Mouse (Mus musculus) hindbrain, postnatal 0 days (tissue): ENCODE measurements around the gene Pop7. TPM values are rescaled to one million over a fixed set of nuclear protein-coding genes. Genes with fewer than 3 reads are reported as not detected.

Experiments used
- ATAC-seq: fragments of 200-750 bp; cut with Nextera tagmentation; 2 replicates; pipeline ENCODE4 v1.8.0; 2017; ENCODE audit warnings: mild to moderate bottlenecking, moderate TSS enrichment, moderate library complexity
- DNase-seq: peaks from one replicate; pipeline ENCODE4 v3.0.0-alpha.2; 2015; ENCODE audit warnings: low spot score
- H3K27ac ChIP-seq: fragments of 300-500 bp; sonication (generic); 2 replicates; pipeline ENCODE4 v1.5.1; 2014; ENCODE audit warnings: mild to moderate bottlenecking
- H3K27me3 ChIP-seq: fragments of 300-500 bp; sonication (generic); 2 replicates; pipeline ENCODE4 v1.6.1; 2014; ENCODE audit warnings: low read length, mixed read lengths; ENCODE audit not compliant: insufficient read depth
- H3K36me3 ChIP-seq: fragments of 300-500 bp; sonication (generic); 2 replicates; pipeline ENCODE4 v1.6.1; 2014; ENCODE audit warnings: low read length, mixed read lengths; ENCODE audit not compliant: insufficient read depth
- H3K4me1 ChIP-seq: fragments of 300-500 bp; sonication (generic); 2 replicates; pipeline ENCODE4 v1.6.1; 2014; ENCODE audit warnings: antibody characterized with exemption, low read length, mixed read lengths; ENCODE audit not compliant: insufficient read depth
- H3K4me2 ChIP-seq: fragments of 300-500 bp; sonication (generic); 2 replicates; pipeline ENCODE4 v1.6.1; 2014; ENCODE audit warnings: low read depth, mild to moderate bottlenecking, low read length, moderate library complexity, mixed read lengths
- H3K4me3 ChIP-seq: fragments of 300-500 bp; sonication (generic); 2 replicates; pipeline ENCODE4 v1.5.1; 2014; ENCODE audit warnings: low read length
- H3K9ac ChIP-seq: fragments of 300-500 bp; sonication (generic); replicated peaks from 2 replicates; pipeline ENCODE4 v1.6.1; 2014; ENCODE audit warnings: mild to moderate bottlenecking, low read length, moderate library complexity, mixed read lengths
- H3K9me3 ChIP-seq: fragments of 300-500 bp; sonication (generic); 2 replicates; pipeline ENCODE4 v1.6.1; 2016; ENCODE audit warnings: low read length, mixed read lengths
- CTCF ChIP-seq: IDR thresholded peaks from 2 replicates; pipeline ENCODE4 v1.5.1; 2016; ENCODE audit warnings: antibody characterized with exemption, control low read depth, low read depth
- WGBS: fragments of 180-500 bp; shearing (Covaris S2); extraction: QIAGEN DNeasy Blood & Tissue Kit; methylation state at CpG from one replicate; pipeline ENCODE4 v1.1.7; 2014; 5-methylcytosine and 5-hydroxymethylcytosine counted together
- polyA plus RNA-seq: library from polyadenylated mRNA; unstranded; fragments of >200 nt; fragmentation: Nextera tagmentation; extraction: Ambion mirVana; gene quantifications from 2 replicates; pipeline ENCODE4 v1.2.1, GENCODE M21; 2015
- total RNA-seq: library from RNA; depleted of rRNA; stranded (reverse); fragments of >200 nt; gene quantifications from 2 replicates; pipeline ENCODE4 v1.2.3, GENCODE M21; 2014; rRNA removed

Gene Pop7
- total RNA-seq (62.1 and 83.5 TPM in 2 replicates), polyA plus RNA-seq (82.2 and 85.3 TPM in 2 replicates)

DNA sequence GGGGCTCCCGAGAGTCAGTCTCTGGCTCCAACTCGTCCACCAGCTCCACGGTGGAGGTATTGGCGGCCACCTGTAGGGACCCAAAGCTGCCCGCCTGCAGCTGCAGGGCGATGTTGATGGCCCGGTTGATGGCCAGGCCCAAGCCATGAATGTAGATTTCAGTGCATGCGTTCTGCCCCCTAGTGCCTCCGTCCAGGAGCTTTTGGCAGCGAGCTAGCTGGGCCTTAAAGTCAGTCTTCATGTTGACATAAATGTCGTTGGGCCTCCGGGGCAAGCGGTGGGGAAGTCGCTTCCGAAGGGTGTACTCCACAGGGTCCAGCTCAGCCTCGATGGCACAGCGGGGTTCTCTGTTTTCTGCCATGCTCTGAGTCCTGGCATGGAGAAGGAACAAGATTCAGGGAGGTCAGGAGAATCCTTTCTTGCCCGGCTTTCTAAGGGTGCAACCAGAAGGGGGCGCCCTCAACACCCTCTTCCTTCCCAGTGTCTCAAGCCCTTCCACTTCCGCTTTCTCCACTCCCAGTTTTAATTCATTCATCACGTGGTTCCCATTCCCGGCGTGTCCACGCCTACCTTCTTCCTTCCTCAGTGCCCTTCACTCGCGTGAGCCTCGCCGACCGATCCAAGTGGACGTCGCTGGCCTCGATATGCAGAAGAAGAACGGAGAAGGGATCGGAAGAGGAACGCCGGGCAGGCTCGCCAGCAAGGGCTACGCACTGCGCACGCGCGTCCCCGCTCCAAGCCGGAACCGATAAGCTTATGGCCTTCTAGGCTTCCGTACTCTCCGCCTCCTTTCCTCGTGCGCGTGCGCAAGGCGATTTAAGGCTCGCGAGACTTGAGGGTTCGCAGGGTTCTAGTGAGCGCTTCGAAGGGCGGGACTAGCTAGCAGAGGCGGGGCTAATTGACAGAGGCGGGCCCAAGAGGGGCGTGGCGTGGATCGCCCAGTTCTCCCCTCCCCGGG, at the start of gene Pop7:
Gene Pop7, minus strand, starts transcription at position 810 of the 958 bp plus-strand sequence.
- H3K27ac ChIP-seq, result peak within 1 kb of the TSS; percentile 97
- H3K4me3 ChIP-seq, result peak within 1 kb of the TSS; percentile 55
- no peaks in the 10 kb centered on the region; the same call in 1 of the 2 replicates for H3K36me3 ChIP-seq
- peak; percentile 100 for DNase-seq
- no peaks in the 10 kb centered on the region for H3K27me3 ChIP-seq
- peak; percentile 88 for TF ChIP-seq CTCF
- no peaks in the 10 kb centered on the region for H3K9me3 ChIP-seq
- 1% methylated on average over 61 of the region's 64 CpGs for WGBS
- peak; percentile 97 for ATAC-seq
- peak within 1 kb of the TSS; percentile 79 for H3K4me2 ChIP-seq
- H3K9ac ChIP-seq, result peak within 1 kb of the TSS; percentile 75
- peaks cover 14% of the 10 kb centered on the region for H3K4me1 ChIP-seq

- Histone ChIP-seq H3K9me3 (no peaks in the 10 kb centered on the region), H3K4me1 (no peaks in the 10 kb centered on the region), H3K27me3 (no peaks in the 10 kb centered on the region), H3K4me2 (no peak overlapping the region), H3K9ac (no peak overlapping the region), H3K36me3 (no peaks in the 10 kb centered on the region), H3K4me3 (no peak overlapping the region), H3K27ac (no peak overlapping the region)
- peak; percentile 56 for TF ChIP-seq CTCF
- 78% methylated on average over 5 of the region's 5 CpGs for WGBS
- ATAC-seq, result no peak
- DNase-seq, result peak; percentile 38
These were observed 48.8 kb upstream of the Pop7 start for GRCm38 (mm10) chr5:137551119-137551518.

DNA sequence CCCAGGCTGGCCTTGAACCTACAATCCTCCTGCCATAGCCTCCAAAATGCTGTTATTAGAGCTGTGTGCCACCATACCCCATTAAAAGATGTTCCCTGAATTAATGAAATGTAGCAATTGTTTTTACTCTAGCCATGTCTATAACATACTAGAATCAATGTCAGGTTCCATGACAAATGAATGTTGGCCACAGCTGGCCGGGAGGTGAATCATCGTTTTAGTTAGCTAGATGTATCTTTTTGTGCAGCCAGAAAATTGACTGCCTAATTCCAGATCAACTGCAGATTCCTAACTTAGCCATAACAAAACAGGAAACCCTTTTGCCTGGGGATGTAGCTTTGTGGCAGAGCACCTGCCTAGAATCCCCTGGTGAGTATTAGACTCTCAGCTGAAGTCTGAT, 47.5 kb upstream of the Pop7 start:
- no peak overlapping the region for H3K27ac ChIP-seq
- H3K4me3 ChIP-seq, result no peak overlapping the region
- no peak overlapping the region for H3K4me2 ChIP-seq
- no peak overlapping the region for H3K9ac ChIP-seq
- H3K4me1 ChIP-seq, result no peaks in the 10 kb centered on the region
- DNase-seq (no peak), ATAC-seq (no peak)
- H3K36me3 ChIP-seq, result no peaks in the 10 kb centered on the region
- no peaks in the 10 kb centered on the region for H3K27me3 ChIP-seq
- TF ChIP-seq CTCF, result no peak
- no peaks in the 10 kb centered on the region for H3K9me3 ChIP-seq
- WGBS, result 85% methylated on average over 2 of the region's 2 CpGs

DNA sequence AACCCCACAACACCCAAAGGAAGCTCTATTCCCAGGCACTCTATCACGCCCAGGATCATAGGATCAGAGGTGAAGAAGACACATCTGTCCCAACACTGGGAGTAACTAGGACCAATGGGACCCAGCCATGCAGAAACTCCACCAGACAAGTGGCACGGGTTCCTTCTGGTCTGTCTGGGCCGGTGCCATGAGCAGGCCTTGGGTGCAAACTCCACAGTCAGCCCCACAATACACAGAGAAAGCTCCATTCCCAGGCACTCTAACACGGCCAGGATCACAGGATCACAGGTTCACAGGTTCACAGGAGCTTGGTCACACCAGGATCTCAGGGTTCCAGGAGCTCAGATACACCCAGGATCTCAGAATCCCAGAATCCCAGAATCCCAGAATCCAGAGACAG, 43.3 kb upstream of the Pop7 start:
- no peaks in the 10 kb centered on the region for H3K36me3 ChIP-seq
- H3K27ac ChIP-seq, result no peak overlapping the region
- no peaks in the 10 kb centered on the region for H3K9me3 ChIP-seq
- no peak overlapping the region for H3K4me3 ChIP-seq
- no peak overlapping the region for H3K9ac ChIP-seq
- 60% methylated on average over 4 of the region's 4 CpGs for WGBS
- H3K27me3 ChIP-seq, result no peaks in the 10 kb centered on the region
- H3K4me2 ChIP-seq, result no peak overlapping the region
- no peak for ATAC-seq
- DNase-seq, result no peak
- TF ChIP-seq CTCF, result no peak
- no peaks in the 10 kb centered on the region for H3K4me1 ChIP-seq

DNA sequence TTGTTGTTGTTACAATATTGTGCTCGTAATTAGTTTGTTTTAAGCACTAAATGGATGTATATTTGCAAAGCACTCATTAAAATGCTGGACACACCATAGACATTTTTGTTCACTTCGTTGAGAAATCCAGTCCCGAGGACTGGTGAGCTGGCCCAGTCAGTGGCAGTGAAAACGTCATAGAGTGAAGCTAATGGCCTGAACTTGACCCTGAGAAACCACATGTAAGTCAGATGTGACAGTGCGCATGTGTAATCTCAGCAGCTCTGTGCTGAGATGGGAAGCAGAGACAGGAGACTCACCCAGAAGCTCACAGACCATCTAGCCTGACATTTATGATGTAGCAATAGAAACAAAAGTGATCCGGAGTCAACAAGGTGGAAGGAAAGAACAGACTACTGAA, 42.6 kb upstream of the Pop7 start:
- no peak for DNase-seq
- no peaks in the 10 kb centered on the region for H3K27me3 ChIP-seq
- WGBS, result 63% methylated on average over 6 of the region's 6 CpGs
- no peak overlapping the region for H3K9ac ChIP-seq
- no peak for TF ChIP-seq CTCF
- no peaks in the 10 kb centered on the region for H3K4me1 ChIP-seq
- no peak overlapping the region for H3K4me2 ChIP-seq
- ATAC-seq, result no peak
- no peaks in the 10 kb centered on the region for H3K36me3 ChIP-seq
- no peaks in the 10 kb centered on the region for H3K9me3 ChIP-seq
- no peak overlapping the region for H3K27ac ChIP-seq
- no peak overlapping the region for H3K4me3 ChIP-seq

DNA sequence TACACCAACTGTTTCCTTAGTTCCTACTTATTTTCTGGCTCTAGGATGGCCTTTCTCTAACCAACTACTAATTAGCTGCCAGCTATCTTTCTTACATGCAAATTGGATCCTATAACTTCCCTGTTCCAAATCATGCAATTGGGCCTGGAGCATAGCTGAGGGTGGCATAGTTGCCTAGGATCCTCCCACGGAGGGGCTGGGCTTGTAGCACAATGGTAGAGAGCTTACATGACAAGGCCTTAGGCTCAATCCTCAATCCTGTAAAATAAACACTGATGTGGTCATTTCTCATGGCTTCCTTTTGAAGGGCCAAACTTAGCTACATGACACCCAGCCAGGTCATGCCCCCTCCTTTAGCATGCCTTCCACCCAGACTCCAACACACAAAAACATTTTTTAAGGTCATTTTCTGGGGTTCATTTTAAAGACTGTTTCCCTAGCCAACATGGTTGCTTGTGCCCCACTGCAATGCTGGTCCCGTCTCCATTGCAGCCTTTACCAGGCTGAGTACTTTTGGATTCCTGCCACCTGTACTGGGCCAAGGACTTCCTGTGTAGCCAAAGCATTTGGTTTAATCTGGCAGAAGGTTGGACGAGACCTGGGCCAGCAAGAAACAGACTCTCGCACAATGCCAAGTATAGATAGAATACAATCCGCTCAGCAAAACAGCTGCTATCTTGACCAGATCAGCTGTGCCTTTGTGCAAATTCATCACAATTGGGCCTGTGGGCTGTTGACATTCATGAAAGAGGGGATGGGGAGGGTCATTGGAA, 39.6 kb upstream of the Pop7 start:
- 0 out of 2 replicates have a peak overlapping the region, but pooled peaks have one; percentile 38 for H3K27ac ChIP-seq
- TF ChIP-seq CTCF, result no peak
- 56% methylated on average over 5 of the region's 5 CpGs for WGBS

More for the DNA sequence above, 39.6 kb upstream of the Pop7 start:
- no peak overlapping the region for H3K4me2 ChIP-seq
- no peaks in the 10 kb centered on the region for H3K27me3 ChIP-seq
- ATAC-seq (peak; percentile 47; the same call in 1 of the 2 replicates), DNase-seq (peak; percentile 82)
- no peaks in the 10 kb centered on the region for H3K36me3 ChIP-seq
- no peak overlapping the region for H3K9ac ChIP-seq
- H3K4me1 ChIP-seq, result peaks cover 6% of the 10 kb centered on the region
- no peak overlapping the region for H3K4me3 ChIP-seq
- no peaks in the 10 kb centered on the region for H3K9me3 ChIP-seq
